Mouse (Mus musculus): Measurements from ENCODE around the gene Tifab.

The Tifab gene

GRCm38 (mm10) chr13:56176310-56176709 is 2.4 kb downstream of the Tifab start:
- DNase-seq (ENCODE audit: low read depth), result no peak

GRCm38 (mm10) chr13:56175848-56176247 is 2.8 kb downstream of the Tifab start:
- no peak for DNase-seq (ENCODE audit: low read depth)

- no peak for DNase-seq (ENCODE audit: low read depth)
These were observed 5.7 kb downstream of the Tifab start for GRCm38 (mm10) chr13:56172901-56173545.

- no peak for DNase-seq (ENCODE audit: low read depth)
These were observed 6.6 kb downstream of the Tifab start for GRCm38 (mm10) chr13:56172106-56172505.

- DNase-seq (ENCODE audit: low read depth), result no peak
These were observed 10.3 kb downstream of the Tifab start for GRCm38 (mm10) chr13:56168403-56168781.

- DNase-seq (ENCODE audit: low read depth), result no peak
These were observed 11.0 kb downstream of the Tifab start for GRCm38 (mm10) chr13:56167446-56168402.

- DNase-seq (ENCODE audit: low read depth), result no peak
These were observed 13.1 kb downstream of the Tifab start for GRCm38 (mm10) chr13:56165561-56165960.

GRCm38 (mm10) chr13:56164372-56164771 is 14.3 kb downstream of the Tifab start:
- no peak for DNase-seq (ENCODE audit: low read depth)

- DNase-seq (ENCODE audit: low read depth), result peak; percentile 70
These were observed 14.9 kb downstream of the Tifab start for GRCm38 (mm10) chr13:56163751-56164150.

GRCm38 (mm10) chr13:56162859-56163258 is 15.8 kb downstream of the Tifab start:
- no peak for DNase-seq (ENCODE audit: low read depth)

- no peak for DNase-seq (ENCODE audit: low read depth)
These were observed 18.9 kb downstream of the Tifab start for GRCm38 (mm10) chr13:56159614-56160363.

GRCm38 (mm10) chr13:56159016-56159601 is 19.6 kb downstream of the Tifab start:
- DNase-seq (ENCODE audit: low read depth), result no peak

- DNase-seq (ENCODE audit: low read depth), result peak; percentile 60
These were observed 23.0 kb downstream of the Tifab start for GRCm38 (mm10) chr13:56155671-56156070.

GRCm38 (mm10) chr13:56155048-56155447 is 23.6 kb downstream of the Tifab start:
- peak; percentile 69 for DNase-seq (ENCODE audit: low read depth)

- no peak for DNase-seq (ENCODE audit: low read depth)
These were observed 25.8 kb downstream of the Tifab start for GRCm38 (mm10) chr13:56152773-56153460.

GRCm38 (mm10) chr13:56151404-56152226 is 27.1 kb downstream of the Tifab start:
- DNase-seq (ENCODE audit: low read depth), result no peak

GRCm38 (mm10) chr13:56145523-56145922 is 33.2 kb downstream of the Tifab start:
- no peak for DNase-seq (ENCODE audit: low read depth)

- no peak for DNase-seq (ENCODE audit: low read depth)
These were observed 34.7 kb downstream of the Tifab start for GRCm38 (mm10) chr13:56144021-56144420.

GRCm38 (mm10) chr13:56143151-56143513 is 35.6 kb downstream of the Tifab start:
- no peak for DNase-seq (ENCODE audit: low read depth)

- no peak for DNase-seq (ENCODE audit: low read depth)
These were observed 36.1 kb downstream of the Tifab start for GRCm38 (mm10) chr13:56142382-56143150.
